Mouse (Mus musculus) mesoderm, embryonic 11.5 days (tissue): ENCODE measurements around the gene Clip3.

Experiments used
- DNase-seq: peaks from one replicate; pipeline ENCODE4 v3.0.0-alpha.2; 2012; ENCODE audit warnings: low read depth, low spot score

Clip3 gene

DNA sequence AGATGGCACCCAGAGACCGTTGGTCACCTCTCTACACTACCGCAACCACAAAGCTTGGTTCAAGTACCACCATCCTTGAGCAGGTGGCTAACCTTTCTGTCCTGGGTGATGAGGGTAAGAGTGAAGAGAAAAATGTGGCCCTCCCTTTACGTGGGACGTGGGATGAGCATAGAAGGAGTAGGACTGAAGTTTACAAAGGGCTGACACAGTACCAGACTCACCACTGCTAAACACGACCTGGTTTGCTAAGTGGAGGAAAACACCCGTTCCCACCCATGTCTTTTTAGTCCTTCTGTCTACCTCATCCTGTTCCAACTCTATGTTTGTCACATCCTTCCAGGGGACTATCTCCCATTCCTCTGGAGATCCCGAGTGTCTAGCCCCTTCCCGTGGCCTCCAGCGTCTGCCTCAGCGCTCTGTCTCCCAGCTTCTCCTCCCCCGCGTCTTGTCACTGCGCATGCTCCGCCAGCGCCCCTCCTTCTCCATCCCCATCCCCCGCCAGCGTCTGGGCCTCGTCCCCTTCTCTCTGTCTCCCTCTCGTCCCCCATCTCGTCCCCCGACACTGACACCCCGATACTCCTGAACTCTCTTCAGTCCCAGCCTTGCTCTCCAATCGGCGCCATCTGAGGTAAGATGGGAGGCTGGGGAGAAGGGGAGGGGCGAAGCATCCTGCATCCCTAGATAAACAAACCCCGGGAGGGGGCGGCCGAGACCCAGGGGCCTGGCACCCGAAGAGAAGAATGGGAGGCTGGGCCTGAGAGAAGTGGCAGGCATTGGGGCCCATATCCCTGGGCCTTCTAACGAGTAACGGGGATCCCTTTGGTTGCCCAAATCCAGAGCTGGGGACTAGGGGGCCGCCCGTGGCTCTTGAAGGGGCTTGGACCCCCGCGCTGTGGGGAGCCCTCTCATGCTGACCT is at the start of gene Clip3:
Gene Clip3, plus strand, starts transcription at position 514 of the 917 bp plus-strand sequence.
- peak; percentile 87 for DNase-seq

DNA sequence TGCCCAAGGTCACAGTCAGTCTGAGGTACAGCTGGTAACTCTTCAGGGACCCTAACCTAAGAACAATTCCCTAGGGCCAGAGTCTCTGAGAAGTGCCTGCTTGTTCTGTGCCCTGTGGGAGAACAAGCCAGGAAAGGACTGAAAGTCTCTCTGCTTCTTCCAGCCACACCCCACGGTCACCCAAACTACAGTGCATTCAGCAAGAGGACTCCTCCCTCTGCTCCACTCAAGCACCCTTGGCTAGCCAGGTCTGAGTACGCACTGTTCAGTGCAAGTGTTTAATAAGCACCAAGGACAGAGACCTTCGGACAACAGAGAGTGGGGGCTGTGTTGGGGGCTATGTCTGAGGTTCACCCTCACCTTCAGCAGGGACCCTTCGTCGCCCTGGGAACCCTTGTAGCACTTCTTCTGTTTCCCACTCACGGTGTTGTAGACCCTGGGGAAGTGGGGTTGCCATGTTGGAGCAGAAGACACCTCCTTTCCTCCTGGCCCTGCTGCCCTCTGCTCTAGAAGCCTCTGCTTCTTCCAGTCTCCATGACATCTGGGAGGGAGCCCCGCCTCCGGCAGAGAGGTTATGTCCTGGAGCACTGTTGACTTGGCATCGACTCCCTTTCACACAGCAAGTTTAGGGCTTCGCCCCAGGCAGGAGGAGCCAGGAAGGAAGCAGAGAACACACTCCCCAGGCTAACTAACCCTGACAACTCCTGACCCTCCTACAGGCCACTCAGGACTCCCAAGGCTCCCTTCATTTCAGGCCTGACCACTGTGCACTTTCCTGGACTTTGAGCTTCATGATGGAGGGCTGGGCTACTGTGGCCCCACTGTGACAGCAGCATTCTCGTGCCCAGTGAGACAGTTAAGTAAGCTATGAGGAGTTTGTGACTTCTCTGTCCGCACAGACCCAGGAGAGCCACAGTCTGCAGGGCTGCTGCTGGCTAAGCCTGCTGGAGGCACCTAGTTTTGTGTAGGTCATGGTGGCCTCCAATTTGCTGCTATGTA is 39.3 kb upstream of the Clip3 start:
- no peak for DNase-seq

DNA sequence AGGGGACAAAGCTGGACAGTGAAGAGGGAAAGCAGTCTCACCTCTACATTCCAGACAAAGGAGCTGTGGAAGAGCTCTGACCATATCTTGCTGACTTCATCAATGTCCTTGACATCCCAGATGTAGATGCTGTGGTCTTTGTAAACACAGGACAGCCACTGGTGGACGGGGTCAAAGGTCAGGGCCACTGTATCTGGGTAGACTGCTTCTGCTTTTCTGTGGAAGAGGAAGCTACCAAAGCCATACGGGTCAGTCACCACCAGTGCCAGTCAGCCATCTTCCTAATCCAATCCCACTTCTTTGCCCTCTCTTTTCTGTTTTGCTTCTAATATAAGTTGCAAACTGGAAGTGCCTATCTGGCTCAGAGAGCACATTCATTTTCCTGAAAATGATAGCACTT is 26.5 kb upstream of the Clip3 start:
- no peak for DNase-seq

DNA sequence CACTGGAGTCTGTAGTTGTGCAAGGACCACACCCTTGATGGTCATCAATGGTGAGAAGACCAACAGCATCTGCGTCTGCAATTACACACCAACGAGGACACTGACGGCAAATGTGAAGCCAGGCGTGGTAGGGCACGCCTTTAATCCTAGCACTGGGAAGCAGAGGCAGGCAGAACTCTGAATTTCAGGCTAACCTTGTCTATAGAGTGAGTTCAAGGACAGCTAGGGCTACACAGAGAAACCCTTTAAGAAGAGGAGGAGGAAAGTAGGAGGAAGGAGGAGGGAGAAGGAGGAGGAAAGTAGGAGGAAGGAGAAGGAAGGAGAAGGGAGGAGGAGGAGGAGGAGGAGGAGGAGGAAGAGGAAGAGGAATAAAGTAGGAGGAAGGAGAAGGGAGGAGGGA is 26.0 kb upstream of the Clip3 start:
- DNase-seq, result no peak

DNA sequence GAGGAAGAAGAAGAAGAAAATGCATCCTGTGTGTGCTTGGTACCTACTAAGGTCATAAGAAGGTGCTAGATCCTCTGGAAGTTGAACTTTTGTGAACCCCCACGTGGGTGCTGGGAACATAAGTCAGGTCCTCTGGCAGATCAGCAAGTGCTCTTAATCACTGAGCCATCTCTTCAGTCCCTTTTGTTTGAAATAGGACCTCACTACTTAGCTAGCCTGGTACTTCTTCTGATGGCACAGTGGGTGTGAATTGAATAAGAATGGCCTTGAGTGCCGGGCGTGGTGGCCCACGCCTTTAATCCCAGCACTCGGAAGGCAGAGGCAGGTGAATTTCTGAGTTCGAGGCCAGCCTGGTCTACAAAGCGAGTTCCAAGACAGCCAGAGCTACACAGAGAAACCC is 25.6 kb upstream of the Clip3 start:
- no peak for DNase-seq

DNA sequence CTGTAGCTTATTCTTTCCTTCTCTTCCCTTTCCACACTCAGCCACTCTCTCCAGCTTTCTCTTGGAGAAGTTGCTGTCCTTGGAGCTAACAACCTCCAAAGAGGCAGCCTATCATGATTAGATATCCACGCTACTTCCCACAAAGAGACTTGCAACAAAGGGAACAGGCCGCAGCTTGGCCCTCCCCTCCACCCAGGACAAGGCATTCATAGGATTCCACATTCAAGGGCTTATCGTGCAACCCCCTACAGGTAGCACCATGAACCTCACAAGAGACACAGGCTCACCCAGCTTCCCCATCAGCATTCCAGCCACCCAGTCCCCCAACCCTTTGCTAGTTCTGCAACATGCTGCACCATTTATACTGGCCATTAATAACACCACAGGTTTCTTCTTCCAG is 24.7 kb upstream of the Clip3 start:
- DNase-seq, result no peak

DNA sequence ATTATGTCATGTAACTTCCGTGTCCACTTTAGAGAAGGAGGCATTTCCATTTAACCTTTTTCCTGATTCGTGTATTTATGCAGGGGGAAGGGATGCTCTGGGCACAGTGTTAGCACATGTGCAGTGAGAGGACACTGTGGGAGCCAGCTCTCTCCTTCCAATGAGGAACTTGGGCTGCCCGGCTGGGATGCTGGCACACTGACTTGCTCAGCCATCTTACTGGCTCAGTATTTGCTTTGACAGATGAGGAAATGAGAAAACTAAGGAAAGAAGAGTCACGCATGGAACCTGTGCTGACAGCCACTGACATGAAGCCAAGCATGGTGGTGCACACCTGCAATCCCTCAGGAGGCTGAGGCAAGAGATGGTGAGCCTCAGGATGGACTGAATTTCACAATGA is 21.9 kb upstream of the Clip3 start:
- no peak for DNase-seq

DNA sequence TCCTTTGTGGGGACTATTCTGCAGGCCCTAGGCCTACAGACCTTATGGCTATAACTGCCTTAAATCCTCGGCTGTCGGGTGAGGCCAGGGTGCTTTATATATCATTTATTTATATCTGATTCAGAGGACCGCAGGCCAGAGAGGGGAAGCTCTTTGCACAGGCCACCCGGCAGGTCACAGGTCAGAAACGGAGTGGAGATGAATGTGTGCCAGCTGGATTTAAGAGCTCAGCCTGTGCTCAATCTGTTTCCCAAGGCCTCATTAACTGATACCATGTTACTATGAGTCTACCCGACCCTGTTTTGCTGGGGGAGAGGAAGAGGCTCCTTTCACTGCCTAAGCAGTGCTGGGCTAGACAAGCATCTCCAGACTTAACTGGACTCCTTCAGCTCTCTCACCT is 17.1 kb upstream of the Clip3 start:
- no peak for DNase-seq

DNA sequence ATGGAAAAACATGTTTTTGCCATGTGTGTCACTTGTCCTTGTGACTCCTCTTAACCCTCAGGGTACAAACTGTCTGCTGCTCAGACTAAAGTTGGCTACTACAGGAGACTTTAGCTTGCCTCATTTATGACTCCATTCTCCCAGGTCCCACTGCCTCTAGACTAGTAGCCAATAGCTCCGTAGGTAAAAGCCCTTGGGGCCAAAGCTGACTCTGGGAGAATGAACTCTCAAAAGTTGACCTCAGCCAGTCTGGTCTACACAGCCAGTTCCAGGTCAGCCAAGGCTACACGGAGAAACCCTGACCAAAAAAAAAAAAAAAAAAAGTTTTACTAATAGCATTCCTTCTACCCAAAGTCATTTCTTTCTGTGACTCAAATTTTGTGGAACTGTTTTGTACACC is 12.6 kb upstream of the Clip3 start:
- no peak for DNase-seq

DNA sequence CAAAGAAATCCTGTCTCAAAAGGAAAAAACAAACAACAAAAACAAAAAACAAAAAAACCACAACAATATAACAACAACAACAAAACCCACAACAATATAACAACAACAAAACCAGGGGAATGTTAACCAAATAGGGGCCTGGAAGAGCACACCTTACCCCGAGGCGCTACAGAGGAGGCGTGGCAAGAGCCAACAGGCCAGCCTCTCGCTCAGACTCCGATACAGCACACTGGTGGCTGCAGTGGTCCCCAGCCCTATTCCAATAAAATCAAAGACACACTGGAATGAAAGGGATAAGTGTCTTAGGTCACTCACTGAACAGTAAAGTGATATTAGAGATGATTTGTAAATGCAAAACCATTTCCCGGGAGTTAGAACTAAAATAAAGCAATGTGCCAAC is 12.0 kb upstream of the Clip3 start:
- no peak for DNase-seq

DNA sequence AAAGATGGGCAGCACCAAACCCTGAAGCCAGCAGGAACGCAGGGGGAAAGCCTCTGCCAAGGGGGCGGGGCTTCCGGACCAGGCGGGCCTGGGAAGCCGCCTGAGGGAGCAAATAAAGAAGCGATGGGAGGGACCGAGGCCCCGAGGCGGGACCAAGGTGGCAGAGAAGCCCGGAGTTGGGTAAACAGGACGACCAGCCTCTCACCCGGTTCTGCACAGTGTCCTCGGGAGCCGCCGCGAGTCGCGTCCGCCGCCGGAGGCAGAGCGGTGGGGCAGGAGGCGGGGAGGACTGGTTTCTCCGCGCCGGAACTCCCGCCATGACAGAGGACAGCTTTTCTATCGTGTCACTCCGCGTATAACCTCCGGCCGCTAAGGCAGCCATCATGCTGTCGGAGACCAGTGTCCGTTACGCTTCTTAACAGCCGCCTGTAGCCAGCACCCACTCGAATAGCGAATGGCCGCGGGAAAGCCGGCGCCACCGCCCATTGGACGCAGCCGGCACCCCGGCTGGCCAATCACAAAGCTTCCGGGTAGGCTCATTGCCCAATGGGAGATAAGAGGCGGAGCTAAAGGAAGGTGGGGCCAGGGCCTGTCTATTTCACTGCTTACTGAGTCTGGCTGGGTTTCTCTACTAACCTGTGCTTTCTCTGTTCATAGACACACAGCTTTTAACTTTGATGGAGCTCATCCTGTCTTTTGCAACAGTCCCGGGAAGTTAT is 11.4 kb upstream of the Clip3 start, which contains the start of the genes Thap8 and Wdr62:
Gene Thap8, plus strand, starts transcription at position 144 of the 719 bp plus-strand sequence.
Gene Wdr62, minus strand, starts transcription at position 469 of the 719 bp plus-strand sequence.
- DNase-seq, result peak; percentile 96

DNA sequence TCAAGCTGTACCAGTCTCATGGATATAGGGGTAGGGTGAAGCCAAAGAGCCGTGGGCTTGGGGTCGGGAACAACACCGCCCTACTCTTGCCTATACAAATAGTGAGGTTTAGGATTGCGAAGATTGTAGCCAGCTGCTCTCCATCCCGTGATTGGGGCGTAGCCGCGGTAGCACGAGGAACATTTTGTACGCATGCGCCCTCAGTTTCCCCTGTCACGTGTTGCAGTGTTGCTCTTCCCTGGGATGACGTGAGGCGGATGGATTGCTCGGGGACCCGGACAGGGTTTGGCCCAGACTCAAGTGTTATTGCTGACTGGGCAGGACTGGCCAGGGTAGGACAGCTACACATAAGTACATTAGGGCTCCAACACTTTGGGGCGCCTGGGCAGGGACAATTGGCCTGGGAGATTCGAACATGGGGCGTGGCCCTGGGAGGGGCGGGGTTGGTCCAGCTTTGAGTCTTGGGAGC is 10.8 kb upstream of the Clip3 start:
- peak; percentile 93 for DNase-seq

DNA sequence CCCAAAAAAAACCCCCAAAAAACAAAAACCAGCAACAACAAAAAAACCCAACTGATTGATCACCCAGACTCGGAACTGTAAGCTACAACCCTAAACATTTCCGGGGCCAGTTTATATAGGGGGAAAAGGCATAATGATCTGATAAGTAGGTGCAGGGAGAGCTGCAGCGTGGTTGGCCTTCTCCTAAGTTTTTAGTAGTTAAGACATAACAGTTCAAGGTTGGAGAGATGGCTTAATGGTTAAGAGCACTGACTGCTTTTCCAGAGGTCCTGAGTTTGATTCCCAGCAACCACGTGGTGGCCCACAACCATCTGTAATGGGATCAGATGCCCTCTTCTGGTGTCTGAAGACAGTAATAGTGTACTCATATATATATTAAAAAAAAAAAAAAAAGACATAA is 10.0 kb upstream of the Clip3 start:
- no peak for DNase-seq

DNA sequence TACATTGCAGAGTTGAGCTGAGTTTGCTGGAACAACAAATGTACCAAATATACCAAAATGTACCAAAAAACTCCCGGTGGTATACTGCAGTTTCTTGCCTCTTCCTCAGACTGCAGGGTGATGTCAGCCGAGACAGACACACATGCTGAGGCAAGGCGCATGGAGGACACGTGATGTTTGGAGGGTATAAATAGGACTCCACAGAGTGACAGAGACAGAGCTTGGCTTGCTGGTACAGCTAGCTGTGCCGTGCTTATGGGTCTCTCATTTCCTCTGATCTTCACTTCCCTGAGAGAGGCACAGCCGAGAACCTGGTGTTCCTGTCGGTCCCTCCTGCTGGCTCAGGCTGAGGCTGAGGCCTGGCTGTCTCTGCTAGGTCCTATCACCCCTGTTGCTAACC is 8.8 kb upstream of the Clip3 start:
- DNase-seq, result no peak

DNA sequence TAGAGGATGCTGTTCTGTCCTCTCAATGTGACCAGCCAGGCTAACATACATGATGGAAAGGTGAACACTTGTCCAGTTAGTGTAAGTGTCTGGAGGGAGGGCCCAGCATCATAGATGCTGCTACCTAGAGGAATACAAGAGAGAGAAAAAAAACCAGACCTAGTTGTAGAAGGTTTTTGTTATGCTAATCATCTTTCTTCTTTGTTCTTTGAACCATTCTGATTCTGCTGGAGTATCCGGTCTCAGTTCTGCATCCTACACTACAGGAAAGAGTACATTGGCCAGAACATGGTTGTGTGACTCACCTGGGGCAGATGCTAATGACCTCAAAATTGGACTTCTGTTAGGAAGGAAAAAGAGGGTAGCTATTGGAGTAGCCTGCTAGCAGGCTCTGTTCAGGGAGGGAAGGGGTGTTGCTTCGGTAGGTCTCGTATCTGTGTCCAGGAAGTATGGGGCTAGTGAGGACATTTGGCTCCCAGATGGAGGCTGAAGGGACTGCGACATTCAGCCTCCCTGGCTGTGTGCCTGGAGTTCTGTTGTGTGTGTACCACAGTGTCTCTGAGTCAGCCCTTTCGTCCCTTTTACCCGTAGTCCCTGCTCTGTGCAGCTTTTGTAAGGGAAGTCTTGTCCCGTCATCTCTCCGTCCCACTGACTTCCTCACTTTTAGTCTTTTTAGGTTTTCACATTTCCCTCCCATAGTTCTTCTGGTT is 4.7 kb upstream of the Clip3 start:
- DNase-seq, result no peak

DNA sequence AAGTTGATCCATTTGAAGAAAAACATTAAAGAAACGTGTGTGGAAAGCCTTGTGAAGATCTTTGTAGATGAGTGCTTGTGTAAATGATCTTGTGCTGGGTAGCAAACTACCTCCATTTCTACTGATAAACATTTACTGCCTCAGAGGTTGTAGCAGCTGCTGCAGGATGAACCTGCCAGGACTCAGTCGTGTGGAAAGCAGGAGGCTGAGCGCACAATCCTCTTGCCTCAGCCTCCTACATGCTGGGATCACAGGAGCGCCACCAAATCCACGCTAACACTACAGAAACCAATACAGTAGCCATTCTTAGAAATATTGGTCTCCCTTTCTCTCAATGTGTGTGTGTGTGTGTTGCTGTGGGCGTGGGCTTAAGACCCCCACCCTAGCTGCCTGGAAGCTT is 3.5 kb upstream of the Clip3 start:
- no peak for DNase-seq

DNA sequence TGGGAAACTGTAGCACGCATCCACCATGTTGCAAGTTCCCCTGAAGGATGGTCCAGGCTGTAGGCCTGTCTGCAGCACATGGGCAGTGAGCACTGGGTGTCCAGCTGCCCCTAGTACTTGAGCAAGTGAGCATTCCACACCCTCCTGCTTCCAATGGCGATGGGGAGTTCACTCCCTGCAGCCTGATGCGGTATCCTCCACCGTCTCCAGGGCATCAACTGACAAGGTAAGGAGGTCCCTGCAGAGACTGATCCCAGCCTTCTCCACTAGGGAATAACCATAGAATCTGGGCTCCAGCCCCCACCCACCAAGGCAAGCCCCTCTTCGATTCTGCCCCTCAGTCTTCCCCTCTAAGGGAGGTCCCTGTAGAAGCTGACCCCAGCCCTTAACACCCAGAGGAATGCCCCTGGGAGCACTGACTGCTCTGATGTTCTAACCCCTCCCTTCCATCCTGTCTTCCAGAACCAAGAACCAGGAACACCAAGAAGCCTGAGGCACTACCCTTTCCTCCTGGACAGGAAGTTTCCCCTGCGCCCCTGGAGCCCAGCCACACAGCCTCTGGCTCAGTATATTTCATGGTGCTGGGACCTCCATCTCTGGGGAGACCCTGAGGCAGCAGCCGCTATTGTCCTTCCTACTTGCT is 2.3 kb upstream of the Clip3 start:
- DNase-seq, result no peak

DNA sequence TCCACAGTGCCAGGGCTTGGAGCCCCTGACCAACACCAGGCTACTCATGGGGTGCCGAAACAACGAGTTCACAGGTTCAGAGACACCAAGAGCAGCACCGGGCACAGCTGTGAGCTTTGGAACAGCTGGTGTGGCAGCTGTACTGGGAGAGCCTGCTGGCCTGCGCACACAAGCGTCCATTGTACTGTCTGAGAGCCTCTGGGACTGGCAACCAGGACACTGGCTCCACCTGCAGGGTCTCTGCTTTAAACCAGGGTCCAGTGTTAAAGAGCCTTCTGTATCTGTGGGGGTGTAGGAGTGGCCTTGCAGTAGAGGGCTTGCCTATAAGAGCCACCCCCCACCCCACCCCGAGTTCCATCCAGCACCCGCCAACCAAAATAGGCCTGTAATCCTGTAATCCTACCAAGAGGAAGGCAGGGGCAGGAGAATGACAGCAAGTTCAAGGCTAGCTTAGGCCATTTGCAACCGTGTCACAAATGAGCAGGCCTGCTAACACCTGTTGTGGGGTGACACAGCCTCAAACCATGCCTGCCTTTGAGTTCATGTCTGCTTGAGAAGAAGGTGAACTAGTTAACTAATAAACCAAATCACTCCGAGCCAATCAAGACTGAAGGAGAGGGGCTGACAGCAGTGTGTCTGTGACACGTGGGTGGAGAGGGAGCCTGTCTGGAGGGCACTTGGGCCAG is 1.7 kb upstream of the Clip3 start:
- DNase-seq, result peak; percentile 49

DNA sequence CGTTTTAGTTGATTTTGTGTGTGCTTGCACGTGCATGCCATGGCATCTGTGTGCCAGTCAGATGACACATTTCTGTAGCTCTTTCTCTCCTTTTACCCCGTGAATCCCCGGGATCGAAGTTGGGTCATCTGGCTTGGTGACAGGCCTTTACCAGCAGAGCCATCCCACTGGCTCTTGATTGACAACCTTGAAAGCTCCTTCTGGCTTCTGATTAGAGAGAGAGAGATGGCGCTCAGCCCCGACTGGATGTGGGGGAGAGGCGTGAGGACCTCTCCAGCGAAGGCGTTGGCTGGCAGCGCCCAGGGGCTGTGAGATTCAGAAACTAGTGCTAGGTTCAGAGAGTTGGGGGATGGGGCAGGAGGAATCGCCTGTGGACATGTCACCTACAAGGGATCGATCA is 2.3 kb downstream of the Clip3 start:
- DNase-seq, result no peak

DNA sequence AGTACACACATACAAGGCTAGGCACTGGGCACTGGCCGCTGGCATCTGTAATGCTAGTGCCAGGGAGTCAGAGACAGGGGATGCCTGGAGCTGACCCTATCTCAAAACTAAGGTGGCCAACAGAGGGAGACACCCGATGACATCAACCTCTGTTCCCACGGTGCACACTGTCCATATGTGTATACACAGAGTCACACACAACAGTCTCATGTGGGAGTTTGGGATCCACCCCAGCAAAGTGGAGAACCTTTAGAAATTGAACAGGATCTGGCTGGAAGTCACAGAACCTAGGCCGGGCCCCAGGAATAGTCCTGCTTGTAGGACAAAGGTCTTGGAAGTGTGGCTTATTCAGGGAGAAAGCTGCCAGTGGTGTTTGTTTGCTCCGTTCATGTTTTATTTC is 2.8 kb downstream of the Clip3 start:
- no peak for DNase-seq
